Mouse (Mus musculus): Measurements from ENCODE around the gene Degs1.

Degs1 gene

DNA sequence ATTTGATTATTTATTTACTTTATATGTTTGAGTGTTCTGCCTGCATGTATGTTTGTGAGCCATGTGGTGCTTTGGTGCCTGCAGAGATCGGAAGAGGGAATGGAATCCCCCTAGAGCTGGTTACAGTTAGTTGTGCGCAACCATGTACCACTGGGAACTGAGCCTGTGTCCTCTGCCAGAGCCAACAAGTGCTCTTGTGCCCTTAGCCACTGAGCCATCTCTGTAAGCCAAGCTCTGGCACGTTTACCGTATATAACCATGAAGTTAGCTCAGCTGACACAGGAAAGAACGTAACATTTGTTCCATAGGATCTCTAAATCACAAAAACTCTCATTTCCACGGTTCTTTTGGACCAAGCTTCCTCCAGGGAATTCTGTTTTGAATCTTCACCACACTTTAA is 2.6 kb downstream of the Degs1 start:
- no peak for DNase-seq

DNA sequence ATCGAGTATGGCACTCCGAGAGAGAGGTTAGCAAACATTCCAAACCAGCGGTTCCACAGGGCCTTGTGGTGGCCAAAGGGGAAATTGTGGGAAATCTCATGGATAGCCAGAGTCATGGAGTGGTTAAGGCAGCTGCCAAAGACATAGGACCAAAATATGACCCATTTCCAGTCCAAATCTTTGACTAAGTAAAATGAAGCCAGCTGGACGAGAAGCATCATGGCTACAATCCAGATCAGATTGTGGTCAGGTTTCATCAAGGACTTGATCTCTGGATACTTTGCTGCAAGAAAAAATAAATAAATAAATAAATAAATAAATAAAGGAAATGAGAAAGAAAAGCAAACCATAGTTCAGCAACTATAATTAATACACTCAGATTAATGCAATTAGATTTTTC is 3.2 kb downstream of the Degs1 start:
- no peak for DNase-seq

GRCm38 (mm10) chr1:182275109-182275508 is 7.5 kb downstream of the Degs1 start:
- DNase-seq: no peak

DNA sequence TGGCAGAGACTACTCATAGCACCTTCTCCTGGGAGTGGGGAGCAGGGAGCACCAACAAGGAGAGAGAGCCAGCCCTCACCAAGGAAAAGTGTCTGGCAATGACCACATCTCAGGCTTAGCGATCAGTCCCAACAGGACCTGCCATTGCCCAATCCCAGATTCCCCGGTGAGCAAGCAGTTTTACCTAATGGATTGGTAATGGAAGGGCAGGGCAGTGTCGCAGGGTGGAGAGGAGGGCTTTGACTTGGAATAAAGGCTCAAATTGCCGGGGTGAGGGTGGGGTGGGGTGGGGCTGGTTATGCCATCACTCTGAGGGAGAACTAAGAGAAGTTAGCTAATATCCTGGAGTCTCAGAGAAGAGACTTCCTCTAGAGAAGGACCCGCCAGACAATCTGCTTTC is 11.0 kb downstream of the Degs1 start:
- no peak for DNase-seq

- DNase-seq: no peak
These were observed 11.5 kb downstream of the Degs1 start for GRCm38 (mm10) chr1:182271130-182271529.

DNA sequence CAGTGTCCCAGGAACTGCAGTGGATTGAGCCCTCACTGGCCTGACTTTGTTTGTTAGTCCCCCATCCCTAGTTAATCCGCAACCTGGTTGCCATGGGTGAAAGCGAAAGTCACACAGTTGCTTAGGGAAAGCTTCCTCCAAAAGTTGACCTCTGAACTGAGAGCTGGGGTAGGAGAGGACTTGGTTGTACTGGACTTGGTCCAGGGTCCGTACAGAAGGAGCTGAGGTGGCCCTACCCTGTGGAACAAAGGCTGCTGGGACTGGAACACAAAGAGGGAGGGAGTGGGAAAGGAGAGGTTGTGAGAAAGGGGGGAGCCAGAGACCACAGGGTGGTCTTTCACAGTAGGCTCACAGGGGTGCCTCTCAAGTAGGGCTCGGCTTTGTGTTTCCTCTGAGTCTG is 14.3 kb downstream of the Degs1 start:
- DNase-seq: no peak

DNA sequence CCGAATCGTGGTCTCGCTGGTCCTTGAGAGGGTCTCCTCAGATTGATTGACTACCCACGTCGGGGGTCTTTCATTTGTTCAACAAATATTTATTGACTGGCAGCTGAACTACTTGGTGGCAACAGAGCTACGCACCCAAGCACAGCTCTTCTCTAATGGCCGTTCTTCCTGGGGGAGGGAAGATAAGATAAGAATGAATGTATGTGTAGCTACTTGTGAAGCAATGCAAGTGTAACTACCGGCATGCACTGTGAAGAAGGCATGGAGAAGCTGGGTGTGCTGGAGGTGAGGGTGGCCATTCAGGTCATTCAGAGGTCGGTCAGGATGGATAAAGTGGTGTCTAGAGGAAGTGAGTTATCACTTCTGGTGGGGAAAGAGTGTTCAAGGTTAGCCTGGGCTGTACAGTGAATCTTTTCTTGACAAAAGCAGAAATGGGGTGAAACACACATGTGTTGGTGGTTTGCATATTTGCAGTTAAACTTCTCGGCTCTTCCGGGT is 16.5 kb downstream of the Degs1 start:
- no peak for DNase-seq

DNA sequence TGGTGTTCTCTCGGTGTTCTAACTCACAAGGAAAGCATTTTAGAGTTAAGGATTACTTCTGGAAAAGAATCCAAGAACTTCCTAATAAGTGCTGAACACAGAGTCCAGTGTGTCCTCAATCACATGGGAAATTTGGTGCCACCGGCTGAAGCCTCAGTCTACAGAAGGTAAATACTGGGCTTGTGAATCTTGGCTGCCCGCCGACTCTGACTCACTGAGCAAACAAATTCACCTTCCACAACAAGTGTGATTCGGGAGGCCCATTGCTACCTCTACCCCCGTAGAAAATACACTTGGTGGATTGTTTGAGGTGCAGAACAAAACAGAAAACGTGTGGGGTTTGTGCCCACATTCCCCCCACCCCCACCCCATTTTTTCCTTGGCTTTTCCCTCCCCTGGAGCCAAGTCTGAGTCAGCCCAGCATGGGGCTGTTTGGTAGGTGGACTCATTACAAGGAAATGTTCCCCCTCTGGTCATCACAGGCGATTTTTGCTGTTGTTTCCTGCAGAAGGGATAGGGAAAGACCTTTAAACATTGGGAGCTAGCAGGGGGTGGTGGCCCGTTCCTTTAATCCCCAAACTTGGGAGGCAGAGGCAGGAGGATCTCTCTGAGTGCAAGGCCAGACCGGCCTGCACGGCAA is 26.4 kb downstream of the Degs1 start:
- DNase-seq: no peak

DNA sequence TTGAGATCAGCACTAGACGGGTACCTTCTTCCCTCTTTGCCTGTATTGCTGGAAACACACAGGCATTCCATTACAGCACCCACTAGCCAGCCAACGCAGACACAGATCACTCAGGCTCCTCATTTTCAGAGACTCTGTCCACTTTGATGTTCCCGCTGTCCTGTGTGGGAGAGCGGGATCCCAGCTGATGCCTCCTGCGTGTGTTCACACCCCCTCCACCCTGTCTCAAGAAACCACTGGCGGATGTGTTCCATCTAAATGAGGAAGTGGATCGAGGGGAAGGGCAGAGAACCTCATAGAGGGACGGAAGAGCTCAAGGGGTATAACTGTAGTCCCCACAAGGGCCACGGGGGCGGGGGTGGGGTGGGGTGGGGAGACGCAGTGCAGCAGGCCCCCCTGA is 27.6 kb downstream of the Degs1 start:
- peak; percentile 50 for DNase-seq

- peak; percentile 54 for DNase-seq
These were observed 28.0 kb downstream of the Degs1 start for GRCm38 (mm10) chr1:182254618-182255017.

DNA sequence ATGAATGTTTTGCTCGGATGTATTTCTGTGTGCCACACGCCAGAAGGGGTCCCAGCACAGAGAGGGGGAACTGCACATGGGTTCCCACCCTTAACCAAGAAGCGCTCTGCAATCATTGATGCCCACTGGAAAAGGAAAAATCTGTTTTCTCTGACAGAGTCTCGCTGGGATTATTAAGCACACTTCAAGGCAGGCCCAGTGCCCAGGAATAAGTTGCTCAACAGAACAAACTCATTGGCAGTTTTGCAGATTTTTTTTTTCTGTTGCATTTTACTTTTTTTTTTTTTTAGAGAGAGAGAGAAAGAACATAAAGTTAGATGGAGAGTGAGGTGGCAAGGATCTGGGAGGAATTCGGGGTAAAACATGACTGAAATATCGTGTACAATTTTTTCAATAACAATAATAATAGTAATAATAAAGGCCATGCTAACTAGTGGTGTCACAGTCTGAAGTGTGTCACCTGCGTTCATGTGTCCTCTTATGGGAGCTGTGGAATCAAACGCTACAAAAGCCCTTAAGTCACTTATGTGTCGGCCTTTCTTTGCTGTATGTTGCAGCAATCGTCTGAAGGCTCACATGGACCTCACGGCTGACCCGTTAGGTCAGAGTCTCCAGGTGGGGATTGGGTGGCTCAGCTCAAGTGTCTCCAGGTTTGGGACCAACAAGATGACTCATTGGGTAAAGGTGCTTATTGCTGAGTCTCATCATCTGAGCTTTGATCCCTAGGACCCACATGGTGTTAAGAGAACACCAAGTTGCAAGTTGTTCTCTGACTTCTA is 28.7 kb downstream of the Degs1 start:
- DNase-seq: no peak

DNA sequence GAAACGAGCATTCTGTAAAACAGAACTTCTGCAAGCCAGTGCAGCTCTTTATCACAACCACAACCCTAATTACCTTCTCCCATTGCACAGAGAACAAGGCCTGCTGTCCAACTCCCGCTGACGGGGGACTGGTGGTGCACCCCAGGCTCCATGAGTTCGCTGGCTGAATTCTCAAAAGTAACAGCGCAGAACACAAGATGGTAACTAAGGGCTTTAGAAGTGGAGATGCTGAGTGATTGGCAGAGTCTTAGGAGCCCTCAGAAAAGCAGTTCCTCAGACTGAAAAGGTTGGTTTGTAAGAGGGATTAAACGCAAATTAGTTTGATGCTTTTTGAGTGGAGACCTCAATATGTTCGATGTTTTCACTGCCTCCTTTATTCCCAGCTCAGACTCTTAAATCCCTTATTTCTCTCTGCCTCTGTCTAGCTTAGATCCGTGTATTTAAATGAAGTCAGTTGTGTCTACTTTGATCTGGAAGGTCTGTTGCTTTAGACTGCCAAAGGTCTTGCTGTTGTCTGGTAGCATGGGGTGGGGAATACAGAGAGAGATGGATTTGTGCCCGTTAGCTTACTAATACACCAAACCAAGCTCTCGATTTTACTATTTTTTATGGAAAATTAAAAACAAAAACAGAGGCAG is 30.0 kb downstream of the Degs1 start:
- no peak for DNase-seq

GRCm38 (mm10) chr1:182250734-182251133 is 31.9 kb downstream of the Degs1 start:
- no peak for DNase-seq

GRCm38 (mm10) chr1:182249298-182249697 is 33.3 kb downstream of the Degs1 start:
- DNase-seq: no peak

GRCm38 (mm10) chr1:182245003-182245402 is 37.6 kb downstream of the Degs1 start:
- DNase-seq: no peak

- no peak for DNase-seq
These were observed 44.4 kb downstream of the Degs1 start for GRCm38 (mm10) chr1:182238056-182238703.

GRCm38 (mm10) chr1:182237386-182237785 is 45.2 kb downstream of the Degs1 start:
- DNase-seq: no peak

DNA sequence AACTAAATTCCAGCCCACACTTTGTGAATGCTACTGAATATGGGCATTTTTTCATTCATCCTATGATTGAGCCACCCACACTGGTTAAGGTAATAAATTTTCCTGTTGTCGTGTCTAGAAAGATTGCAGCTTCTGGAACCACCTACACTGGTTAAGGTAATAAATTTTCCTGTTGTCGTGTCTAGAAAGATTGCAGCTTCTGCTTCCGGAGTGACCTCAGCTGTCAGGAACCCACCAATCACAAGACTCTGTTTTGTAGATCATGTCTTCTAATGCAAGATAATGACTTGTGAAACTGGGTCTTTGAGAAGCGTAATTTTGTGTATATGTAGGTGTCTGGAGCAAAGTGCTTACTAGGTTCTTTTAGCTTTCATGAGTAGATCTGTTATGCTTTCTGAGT is 47.4 kb downstream of the Degs1 start:
- DNase-seq: no peak

DNA sequence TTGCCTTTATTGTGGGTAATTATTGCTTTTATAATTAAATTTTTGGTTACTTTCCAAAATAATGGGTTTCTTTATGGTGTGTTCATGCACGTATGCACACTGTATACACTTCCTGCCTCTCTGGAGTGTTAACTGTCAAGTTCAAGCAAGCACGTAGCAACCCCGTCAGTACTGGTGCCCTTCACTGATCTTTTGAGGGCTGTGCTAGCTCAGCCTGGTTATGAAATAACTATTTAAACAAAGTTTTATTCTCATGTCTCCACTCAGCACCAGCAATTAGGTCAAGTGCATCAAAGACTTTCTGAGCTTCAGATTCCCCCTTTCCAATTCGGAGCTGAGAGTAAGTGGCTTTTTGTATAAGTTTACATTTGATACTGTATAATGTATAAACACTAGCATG is 53.2 kb downstream of the Degs1 start:
- no peak for DNase-seq

- no peak for DNase-seq
These were observed 55.3 kb downstream of the Degs1 start for GRCm38 (mm10) chr1:182227141-182227963.

DNA sequence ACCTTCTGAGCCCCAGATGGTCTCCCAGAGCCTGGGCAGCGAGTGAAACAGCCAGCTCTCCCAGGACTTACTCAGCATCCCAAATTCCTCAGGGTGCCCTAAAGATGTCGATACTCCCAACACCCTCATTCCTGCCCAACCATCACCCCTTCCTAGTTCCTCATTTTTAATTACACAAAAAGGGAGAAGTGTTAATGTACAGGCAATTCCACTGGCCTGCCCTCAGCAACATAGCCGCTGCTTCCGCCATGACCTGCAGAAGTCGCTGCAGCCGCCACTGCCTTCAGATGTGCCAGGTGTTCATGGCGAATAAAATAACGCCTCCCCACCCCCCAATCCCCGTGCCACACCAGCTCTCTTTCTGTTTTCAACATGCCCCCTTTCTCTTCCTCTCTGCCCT is 56.3 kb downstream of the Degs1 start:
- peak; percentile 16 for DNase-seq

Data from thymus, postnatal 14 days (tissue).